Mouse (Mus musculus) right cerebral cortex, adult 2 months (tissue): ENCODE data around the gene Caln1.

Experiments
- DNase-seq, 2 experiments: peaks; one replicate each; pipeline ENCODE4 v3.0.0; 2021 to 2022; ENCODE audit warnings: low spot score in 2 of 2

The Caln1 gene

GRCm38 (mm10) chr5:130699476-130699875 lies 330.2 kb downstream of the Caln1 start:
- no peak for DNase-seq

GRCm38 (mm10) chr5:130701777-130702176 lies 332.5 kb downstream of the Caln1 start:
- no peak for DNase-seq

GRCm38 (mm10) chr5:130702361-130702760 lies 333.1 kb downstream of the Caln1 start:
- no peak for DNase-seq

- DNase-seq = no peak
These were observed 335.6 kb downstream of the Caln1 start for GRCm38 (mm10) chr5:130704866-130705265.

GRCm38 (mm10) chr5:130706202-130706855 lies 337.1 kb downstream of the Caln1 start:
- DNase-seq = no peak

- DNase-seq = no peak
These were observed 338.5 kb downstream of the Caln1 start for GRCm38 (mm10) chr5:130707755-130708154.

GRCm38 (mm10) chr5:130708616-130709015 lies 339.4 kb downstream of the Caln1 start:
- no peak for DNase-seq

GRCm38 (mm10) chr5:130711643-130712042 lies 342.4 kb downstream of the Caln1 start:
- DNase-seq = no peak

GRCm38 (mm10) chr5:130712281-130712680 lies 343.0 kb downstream of the Caln1 start:
- DNase-seq = no peak

GRCm38 (mm10) chr5:130715181-130715580 lies 345.9 kb downstream of the Caln1 start:
- no peak for DNase-seq

- no peak for DNase-seq
These were observed 349.1 kb downstream of the Caln1 start for GRCm38 (mm10) chr5:130718385-130718784.

- DNase-seq = no peak
These were observed 372.9 kb downstream of the Caln1 start for GRCm38 (mm10) chr5:130742171-130742570.

- DNase-seq = no peak
These were observed 388.3 kb downstream of the Caln1 start for GRCm38 (mm10) chr5:130757517-130757916.

GRCm38 (mm10) chr5:130765784-130766183 lies 396.5 kb downstream of the Caln1 start:
- DNase-seq = peak in 1 of 2 experiments; percentile 32

GRCm38 (mm10) chr5:130771061-130771741 lies 401.9 kb downstream of the Caln1 start:
- DNase-seq = no peak

GRCm38 (mm10) chr5:130772491-130772890 lies 403.2 kb downstream of the Caln1 start:
- no peak for DNase-seq

- no peak for DNase-seq
These were observed 405.7 kb downstream of the Caln1 start for GRCm38 (mm10) chr5:130774946-130775345.

GRCm38 (mm10) chr5:130792755-130793452 lies 423.6 kb downstream of the Caln1 start:
- DNase-seq = peak in 1 of 2 experiments; percentile 49

- DNase-seq = peak; percentile 62 to 69
These were observed 428.5 kb downstream of the Caln1 start for GRCm38 (mm10) chr5:130797713-130798112.

- DNase-seq = no peak
These were observed 441.1 kb downstream of the Caln1 start for GRCm38 (mm10) chr5:130810314-130810713.

GRCm38 (mm10) chr5:130810846-130811245 lies 441.6 kb downstream of the Caln1 start:
- no peak for DNase-seq

GRCm38 (mm10) chr5:130811266-130811665 lies 442.0 kb downstream of the Caln1 start:
- DNase-seq = peak; percentile 53 to 65

- no peak for DNase-seq
These were observed 442.7 kb downstream of the Caln1 start for GRCm38 (mm10) chr5:130811966-130812365.
